Mouse (Mus musculus) T-helper 2 cell (primary cell): ENCODE results near the gene Arsb.

Experiments
- in situ Hi-C: fragments of 300-600 bp; cut with MboI, MseI; formaldehyde crosslinking; loops from one replicate; pipeline ENCODE4 v1.15.1; 2025; ENCODE audit warnings: high pct_unique_total_duplicates

The Arsb gene

DNA sequence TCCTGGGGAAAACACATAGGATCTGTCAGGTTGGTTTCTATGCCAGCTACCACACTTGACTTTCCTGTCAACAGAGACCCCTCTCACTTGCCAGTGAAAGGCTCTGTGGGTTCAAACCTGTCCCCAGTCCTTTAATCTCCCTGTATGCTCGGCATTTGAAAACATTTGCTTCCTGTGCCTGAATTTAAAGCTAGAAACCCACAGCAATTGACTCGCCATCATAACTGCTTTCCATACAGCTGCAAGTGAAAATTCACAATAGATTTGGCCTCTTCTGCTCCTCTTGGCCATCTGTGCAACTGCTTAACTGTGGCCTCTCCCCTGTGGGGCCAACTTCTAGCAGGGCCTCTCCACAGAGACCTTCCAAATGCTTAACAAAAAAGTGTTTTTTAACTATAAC, 68.3 kb downstream of the Arsb start:
- in situ Hi-C loops = no loop called here

DNA sequence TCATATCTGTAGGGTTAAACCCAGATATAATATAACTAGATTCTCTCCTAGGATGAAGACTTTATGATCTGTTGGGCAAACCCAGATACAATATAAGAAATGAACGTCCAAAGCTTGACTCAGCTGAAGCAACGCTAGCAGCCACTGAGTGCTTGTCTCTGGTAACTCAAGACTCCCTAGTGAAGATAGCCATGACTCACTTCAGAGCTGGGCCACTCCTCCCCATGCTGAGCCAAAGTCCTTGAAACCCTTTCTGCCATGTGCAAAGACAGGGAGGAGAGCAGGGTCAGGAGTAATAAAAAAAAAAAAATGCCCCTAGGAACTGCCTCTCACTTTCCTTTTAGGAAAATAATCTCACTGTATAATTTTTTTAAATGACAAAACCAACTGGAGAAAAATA, 68.7 kb downstream of the Arsb start:
- in situ Hi-C loops = no loop called here

DNA sequence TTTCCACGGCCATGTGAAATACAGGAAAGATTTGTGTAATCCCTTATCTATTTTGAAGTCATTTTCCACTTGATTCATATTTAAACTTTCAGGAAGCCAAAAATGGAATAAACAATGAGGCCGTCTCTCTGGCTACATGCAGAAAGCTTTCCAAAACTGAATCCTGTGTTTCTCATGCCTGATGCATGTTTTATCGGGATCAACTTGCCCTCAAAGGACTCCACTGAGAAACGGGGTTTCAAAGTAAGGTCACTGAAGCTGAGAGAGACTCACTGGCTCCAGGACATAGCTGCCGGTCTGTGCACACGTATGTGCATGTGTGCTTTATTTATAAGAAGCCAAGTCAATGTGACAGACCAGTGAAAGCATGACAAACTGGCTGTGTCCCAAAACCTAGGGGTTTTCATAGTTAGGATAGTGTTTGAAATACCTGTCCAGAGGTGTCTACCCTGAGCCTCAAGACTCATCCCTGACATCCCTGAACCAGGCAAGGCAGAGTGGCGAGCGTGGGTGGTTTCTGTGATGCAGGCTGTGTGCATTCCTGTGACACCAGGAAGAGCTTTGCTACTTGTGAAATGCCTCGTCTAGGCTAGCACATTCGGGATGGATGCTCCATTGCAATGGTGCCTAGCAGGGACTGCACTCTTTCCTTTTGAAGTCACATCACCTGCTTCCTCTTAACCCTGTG, 75.5 kb downstream of the Arsb start:
- in situ Hi-C loops = no loop called here

DNA sequence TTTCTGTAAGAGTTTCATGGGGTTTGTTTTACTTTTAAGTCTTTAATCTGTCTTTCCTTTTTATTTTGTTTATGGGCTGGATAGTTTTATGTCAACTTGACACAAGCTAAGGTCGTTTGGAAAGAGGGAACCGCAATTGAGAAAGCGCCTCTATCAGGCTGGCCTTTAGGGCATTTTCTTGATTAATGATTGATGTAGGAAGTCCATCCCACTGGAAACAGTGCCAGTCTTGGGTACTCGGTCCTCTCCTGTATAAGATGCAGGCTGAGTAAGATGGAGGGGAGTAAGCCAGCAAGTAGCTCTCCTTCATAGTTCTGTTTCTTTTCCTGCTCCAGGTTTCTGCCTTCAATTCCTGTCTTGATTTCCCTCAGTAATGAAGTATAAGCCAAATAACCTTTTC, 76.2 kb downstream of the Arsb start:
- in situ Hi-C loops = no loop called here

DNA sequence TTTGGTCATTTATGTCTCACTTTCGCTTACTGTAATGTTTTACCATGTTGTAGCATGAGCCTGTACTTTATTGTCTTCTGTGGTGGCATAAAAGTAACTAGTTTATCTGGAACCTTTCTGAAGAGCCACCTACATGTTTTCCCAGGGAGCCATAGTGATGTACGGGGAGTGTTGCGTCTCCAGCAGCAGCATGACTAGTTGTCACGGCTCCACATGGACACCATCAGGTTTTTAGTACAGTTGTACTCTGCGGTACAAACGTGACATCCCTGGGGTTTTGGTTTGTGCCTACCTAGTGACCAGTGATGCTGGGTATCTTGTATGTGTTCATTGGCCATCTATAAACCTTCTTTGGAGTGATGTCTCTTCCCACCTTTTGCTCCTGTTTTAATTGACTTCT, 77.2 kb downstream of the Arsb start:
- in situ Hi-C loops = no loop called here

DNA sequence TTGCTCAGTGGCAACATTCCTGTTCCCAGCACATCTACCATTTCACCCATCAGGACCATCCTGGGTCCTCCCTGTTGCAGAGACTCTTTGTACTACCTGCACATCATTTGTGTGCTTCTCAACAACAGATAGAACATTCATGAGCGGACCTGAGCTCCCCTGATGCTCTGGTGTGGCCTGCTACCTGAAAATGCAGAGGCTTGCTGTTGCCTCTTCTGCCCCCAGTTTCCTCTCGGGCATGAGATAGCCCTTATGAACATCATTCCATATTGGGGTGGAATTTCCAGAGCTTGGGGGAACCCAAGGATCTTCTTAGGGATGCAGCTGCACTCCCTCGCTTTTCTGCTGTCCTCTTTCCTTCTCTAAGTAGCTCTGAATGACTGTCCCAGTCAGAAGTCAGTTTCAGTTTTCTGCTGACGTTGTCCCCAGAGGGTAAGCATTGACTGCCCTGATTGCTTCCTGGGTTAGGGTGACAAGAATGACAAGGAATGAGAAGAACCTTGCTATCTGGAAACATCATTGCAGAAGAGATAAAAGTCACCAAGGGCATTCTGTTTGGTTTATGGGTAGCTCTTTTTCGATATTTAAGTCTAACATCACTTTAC, 78.4 kb downstream of the Arsb start:
- in situ Hi-C loops = no loop called here

DNA sequence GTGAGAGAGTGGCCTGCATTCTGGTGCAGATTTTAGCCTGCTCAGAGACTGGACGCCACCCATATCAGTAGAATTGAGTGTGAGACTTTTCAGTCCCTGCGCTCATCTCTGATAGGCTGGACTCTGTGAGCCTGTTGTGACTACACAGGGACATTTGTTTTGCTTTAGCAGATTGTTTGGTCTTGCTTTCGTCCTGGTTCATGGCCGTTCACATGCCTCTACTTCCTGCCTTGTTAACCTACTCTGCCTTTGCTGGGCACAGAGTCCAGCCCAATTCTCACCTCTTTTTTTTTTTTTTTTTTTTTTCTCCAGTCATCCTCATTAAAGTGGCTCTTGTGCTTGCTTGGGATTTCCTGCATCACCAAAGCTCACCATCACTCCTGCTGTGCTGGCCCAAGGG, 79.2 kb downstream of the Arsb start:
- in situ Hi-C loops = no loop called here

DNA sequence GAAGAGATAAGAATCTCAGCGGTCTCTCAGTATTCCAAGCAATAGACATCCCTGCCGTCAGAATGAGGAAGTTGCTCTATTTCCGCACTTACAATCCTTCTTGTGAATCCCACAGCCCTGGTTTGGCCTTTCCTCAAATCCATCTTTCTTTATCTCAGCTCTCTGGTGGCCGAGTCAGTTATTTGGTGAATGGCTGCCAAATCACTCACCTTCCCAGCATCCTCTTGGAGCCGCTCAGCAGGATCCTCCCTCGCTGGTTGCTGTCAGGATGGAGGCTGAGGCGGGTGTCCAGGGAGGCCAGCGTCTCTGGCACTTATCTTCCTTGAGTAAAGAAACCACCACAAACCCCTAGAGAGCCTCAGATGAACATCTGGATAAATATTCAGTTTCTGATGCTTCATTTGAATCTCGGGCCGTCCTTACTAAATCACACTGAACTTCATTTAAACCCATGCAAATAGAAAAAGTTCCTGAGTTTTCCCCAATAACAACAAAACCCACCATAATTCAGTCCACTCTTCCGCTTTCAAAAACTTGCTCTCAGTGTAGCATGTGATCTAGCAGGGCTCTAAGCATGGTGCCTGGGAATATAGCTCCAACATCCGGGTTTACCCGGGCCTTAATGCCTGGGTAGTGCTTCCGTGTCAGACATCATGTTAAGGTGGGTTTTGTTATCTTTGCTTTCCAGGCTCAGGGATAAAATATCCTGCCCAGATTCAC, 81.1 kb downstream of the Arsb start:
- in situ Hi-C loops = no loop called here

DNA sequence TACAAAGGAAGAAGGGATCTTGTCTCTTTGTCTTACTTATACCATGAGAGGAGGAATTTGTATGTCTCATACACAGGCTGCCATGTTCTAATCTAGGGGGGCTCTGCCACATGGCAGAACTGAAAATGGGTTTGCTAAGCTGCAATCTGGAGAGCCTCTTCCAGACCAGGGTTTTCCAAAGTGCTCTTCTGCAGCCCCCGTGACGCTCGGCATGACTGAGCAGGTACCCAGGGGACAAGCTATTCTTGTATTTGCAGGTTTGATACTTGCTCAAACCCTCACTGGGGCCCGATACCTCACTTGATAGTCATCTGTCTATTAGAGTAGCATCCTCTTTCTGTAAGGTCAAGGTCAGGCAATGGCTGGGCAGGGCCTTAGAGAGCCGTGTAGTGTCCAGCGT, 82.3 kb downstream of the Arsb start:
- in situ Hi-C loops = no loop called here

DNA sequence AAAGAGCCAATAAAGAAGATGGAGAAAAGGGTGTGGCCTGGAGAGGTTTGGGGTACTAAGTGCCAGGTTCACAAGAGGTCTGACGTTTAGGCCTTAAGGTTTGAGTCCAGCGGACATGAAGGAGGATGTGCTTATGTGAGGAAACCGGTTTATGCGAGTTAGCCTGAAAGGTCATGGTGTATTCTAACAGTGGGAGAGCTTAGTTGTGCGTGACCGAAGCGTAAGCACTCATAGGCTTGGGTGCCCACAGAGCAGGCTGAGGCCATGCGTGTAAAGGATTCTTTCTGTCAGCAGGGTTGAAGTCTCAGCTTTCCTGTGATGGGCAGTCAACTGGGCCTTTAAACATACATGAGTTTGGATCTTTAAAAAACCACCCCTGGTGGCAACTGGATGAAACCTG, 82.9 kb downstream of the Arsb start:
- in situ Hi-C loops = no loop called here

DNA sequence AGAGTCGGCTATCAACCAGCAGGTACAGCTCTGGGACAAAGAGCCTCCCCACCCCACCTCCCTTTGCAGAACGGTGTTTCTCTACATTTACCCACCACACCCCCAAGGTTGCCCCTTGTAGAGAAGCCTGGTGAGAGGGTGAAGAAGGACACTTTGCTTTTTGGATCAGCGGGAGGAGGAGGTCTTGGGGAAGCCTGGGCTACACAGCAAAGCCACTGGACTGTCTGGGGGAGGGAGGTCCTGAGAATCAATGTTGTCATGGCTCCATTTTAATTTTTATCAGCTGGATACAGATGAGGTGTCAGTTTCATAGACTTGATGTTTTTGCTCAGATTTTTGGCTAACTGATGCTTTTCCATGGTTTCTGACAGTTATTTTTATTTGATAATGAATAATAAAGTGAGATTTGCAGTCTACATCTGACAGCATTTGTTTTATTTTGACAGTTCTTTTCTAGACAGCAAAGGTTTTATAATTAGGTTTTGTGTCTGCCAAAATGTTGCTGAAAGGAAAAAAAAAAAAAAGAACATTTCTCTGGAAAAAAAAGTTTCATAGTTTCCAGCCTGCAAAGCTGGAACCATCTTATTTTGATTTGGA, 83.6 kb downstream of the Arsb start:
- in situ Hi-C loops = no loop called here

DNA sequence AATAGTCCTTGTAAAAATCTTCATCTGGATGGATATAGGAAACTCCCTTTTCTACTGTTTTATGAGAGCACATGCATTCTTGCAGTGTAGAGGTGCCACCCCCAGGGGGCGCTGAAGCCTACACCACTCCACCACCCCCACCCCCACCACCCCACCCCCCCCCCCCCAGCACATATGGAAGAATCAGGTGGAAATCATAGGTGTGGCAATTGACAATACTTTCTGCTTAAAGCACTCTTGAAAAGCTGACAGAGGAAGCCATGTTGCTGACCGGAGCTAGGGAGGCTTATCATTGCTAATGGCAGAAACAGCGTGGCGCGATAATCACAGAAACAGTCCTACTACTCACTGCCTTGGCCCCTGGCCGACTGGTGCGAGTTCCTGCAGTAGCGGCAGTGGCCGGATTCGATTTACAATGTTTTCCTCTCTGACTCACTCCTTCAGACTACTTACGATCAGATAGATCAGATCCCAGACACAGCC, 84.3 kb downstream of the Arsb start:
- in situ Hi-C loops = no loop called here

DNA sequence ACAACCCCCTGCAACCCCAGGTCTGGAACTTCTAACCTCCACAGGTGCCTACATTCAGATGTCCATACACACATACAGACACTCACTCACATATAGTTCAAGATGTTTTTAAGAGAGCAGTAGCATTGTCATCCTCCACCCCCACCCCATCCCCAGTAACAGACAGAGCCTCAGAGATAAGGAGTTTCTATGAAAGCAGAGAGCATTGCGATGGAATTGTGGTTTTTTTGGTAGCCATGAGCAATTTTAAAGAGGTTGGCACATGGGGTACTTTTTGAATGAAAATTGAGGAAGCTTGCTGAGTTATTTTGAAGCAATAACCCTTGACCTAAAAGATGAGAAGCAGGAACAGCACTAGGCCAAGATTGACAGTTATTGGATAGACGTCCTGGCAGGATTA, 89.8 kb downstream of the Arsb start:
- in situ Hi-C loops = no loop called here

DNA sequence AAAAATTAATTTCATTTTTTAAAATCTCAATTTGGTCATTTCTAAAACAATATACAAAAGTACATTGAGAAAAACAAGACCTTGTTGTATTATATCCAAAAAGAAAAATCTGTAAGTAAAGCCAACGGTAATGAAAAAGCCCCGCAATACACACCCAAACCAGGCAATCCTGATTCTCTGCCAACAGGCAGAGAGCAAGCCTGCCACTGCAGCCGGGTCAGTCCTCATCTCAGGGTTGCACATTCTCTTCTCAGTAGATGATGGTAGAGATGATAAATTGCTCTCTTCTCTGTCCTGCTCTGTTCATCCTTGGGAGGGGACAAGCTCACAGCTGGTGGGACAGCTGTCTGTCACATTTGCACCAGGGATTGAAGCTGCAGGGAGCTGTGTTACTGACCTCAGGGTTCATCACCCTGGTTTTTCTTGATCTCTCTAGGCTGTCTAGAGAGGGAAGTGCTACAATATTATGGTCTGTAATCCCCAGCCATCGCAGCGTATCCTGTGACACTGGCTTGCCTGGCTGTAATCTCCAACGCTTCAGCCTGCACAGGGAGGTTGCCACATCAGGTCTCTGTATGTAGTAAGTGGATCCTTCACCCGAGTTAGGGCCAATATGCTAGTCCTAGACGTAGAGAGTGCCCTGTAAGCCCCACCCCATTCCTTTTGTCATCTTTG, 92.8 kb downstream of the Arsb start:
- in situ Hi-C loops = no loop called here

DNA sequence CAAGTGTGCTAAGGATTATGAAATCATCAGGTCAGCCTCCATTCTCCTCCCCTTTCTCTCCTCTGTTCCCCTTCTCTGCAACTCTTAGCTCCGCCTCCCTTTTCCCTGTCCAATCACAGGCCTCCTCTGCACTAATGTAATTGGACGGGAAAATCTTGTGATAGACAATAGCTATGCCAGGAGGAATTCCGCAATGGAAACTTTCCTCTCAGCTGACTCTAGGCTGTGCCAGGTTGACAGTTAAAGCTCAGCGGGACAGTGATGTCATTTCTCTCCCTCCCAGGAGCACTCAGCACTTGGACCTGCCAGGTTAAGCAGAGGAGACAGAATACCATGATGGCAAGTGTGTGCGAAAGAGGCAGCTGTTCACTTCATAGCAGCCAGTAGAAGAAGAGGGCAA, 95.2 kb downstream of the Arsb start:
- in situ Hi-C loops = loop anchor here (5.0 kb wide), 1 partner anchor 71 kb away; no protein-coding TSS in a partner anchor

DNA sequence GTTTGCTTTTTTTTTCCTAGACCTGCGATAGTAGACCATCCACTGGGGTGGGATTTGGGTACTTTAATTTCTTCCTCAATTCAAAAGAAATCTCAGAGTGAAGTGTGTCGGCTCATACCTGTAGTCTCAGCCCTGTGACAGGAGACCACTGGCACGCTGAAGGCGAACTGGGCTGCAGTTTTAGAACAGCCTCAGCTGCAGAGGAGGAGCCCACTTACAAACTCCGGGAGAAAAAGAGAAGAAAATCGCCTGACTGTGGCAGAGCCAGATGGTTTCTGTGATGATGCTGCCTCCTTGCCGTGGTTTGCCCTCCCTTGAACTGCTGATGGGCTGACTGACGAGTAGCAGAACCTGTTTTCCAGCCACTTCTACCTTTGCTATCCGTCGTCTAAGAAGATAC, 100.3 kb downstream of the Arsb start:
- in situ Hi-C loops = no loop called here

DNA sequence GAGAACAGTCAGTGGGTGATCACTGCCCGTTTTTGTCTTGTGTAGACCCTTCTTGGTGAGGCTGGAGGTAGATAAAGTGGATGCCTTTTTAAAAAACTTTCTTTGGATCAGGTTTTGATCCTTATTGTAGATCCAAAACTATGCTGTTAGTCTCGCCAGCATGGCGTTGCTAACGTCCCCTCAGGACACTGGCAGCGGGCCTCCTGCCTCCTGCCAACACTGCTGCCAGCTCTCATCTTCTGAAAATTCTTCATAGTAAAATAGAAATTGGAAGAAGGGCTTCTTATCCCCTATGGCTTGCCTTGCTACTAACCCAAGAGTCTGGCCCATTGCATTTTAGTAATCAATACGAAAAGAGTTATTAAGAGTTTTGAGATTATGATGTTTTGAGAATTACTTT, 101.2 kb downstream of the Arsb start:
- in situ Hi-C loops = no loop called here

DNA sequence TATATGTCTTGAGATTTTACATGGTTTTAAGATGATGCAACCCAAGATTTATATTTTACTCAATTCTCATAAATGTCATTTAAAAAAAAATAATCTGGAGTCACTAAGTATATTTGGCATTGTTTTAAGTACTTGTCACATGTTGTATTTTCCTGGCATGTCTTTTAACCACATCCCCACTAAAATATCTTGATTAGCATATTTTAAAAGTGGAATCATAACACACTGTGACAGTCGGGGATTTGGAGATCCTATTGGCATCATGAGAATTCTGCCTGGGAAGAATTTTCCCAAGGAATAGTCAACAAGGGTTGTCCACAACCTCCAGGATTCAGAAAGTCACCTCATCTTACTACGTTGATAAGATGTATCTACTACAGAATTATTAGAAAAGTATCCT, 106.5 kb downstream of the Arsb start:
- in situ Hi-C loops = no loop called here

DNA sequence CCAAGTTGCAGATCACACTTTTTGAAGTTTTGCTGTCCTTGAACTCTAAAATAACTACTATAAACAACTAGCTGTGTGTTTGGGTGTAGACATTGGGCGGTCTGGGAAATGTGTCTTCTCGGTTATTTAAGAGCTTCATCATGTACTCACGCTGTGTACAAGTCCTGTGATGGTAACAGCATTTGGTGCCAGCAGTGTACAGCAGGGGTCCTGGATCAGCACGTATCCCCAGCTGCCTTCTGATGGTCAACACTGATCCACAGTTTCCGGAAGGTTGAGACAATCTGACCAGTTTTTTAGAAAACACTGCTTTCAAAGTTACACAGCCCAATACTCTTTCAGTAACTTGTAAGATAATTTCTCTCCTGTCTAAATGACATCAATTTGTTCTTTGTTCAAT, 108.0 kb downstream of the Arsb start:
- in situ Hi-C loops = no loop called here

DNA sequence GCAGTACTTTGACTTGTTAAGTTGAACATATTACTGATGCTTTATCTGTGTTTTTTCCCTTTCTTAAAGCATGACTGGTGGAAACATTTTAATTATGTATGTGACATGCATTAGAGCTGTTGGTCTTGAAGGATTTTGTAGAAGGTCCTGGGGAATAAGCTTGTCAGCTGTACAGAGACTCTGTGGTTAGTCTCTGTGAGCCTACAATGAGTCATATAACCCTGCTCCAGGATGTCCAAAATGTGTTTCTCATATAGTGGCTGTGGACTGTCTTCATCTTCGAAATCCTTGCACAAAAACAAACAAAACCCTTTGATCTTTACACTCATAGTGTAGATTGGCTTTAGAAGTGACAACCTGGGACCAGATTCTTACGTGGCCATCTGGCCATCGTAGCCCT, 110.7 kb downstream of the Arsb start:
- in situ Hi-C loops = no loop called here

DNA sequence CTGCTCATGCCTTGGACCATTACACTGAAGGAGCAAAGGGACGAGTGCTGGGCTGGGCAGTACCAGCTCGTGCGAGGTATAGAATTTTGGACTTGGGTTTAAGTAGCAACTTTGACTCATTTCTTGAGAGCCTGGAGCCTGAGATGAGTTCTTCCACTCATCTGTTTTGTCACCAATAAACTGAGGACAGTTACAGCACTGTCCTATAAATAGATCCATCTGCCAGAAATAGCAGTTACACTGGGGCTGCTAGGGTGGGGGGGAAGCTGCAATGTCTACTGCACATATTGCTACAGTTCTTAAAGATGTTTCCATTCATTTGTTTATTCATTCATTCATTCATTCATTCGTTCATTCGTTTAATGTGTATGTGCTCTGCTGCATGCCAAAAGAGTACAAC, 115.6 kb downstream of the Arsb start:
- in situ Hi-C loops = no loop called here

DNA sequence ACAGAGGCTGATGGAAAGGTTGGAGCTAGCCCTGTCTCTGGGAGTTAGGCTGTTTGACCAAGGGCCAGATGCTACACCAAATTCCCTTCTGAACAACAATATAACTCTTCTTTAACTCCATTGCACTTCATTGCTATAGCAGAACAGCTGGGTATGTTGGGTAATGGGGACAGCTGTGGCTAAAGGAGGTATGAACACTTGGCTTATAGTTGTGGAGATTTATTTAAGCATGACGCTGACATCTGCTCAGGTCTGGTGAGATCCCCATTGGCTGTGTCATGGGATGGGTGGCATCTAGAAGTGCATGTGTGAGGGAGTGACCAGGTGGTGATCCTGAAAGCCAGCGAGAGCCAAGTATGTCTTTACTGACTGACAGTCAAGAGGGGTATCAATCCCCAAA, 116.8 kb downstream of the Arsb start:
- in situ Hi-C loops = no loop called here
